Mouse (Mus musculus): ENCODE data around the gene P2rx1.

Gene P2rx1

DNA sequence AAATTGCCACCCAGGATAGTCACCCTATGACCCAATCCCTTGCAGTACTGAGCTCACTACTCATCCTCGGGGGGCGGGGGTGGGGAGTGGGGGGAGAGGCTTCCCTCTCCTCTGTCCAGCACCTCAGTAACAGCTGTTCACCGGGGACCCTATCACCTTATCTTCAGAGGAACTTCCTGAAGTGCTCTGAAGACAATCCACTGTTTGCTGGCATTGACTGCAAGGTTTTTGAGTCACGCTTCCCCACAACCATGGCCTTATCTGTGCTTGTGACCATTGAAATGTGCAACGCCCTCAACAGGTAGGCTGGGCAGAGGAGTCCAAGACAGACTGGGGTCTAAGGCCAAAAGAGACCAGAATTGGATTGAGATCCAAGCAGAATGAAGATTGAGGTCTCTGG lies 11.1 kb upstream of the P2rx1 start:
- no peak for DNase-seq (ENCODE audit: low spot score)

DNA sequence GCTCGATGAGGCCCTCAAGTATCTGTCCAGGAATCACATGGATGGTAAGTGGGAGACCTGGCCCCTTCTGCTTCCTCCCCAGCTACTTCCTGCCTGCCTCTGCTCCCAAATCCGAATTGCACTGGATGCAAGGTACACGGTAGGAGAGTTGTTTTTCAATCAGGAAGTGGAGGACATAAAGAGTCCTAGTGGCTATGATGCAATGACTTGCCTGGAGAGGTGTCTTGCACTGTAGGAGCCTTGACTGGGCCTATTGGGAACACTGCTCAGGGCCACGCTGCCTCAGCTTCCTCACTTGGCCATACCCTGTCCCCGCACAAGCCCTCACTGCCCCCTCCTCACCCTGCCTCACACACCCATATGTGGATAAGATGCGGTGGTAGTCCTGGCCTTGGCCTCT lies 9.9 kb upstream of the P2rx1 start:
- DNase-seq (ENCODE audit: low spot score) = no peak

DNA sequence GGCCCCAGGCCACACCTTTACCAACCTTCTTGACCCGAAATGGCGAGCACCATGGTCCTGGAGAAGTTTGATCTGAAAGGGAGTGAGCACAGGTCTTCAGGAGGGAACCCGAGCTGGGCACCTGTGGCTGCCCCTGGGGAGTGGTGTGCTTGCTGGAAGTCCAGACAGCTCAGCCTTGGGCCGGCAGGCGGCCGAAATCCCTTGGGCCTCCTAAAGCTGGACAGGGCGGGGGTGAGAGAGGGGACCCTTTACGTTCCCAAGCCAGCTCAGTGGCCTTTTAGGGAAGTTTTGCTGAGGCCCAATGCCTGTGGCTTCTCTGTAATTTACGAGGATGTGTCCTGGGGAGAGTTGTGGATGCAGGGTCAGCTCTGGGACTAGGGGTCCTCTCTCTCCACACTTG lies 8.2 kb upstream of the P2rx1 start:
- DNase-seq (ENCODE audit: low spot score) = no peak

DNA sequence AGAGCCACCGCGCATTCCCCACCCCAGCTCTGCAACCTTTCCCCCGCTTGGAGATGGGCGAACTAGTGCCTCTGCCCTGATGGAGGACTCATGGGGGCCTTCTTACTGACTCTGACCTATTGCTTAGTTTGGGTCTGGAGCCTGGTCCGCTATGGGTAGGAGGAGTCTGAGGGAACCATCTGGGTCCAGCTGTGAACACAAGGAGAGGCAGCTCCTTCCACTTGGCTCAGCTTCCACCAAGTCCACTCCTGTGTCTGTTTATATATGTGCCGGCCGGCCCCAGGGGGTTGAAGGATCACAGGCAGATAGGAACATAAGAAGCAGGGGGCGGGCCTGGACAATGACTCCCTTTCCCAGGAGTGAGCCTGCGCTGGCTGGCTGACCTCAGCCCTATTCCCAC lies 6.9 kb upstream of the P2rx1 start:
- DNase-seq (ENCODE audit: low spot score) = no peak

DNA sequence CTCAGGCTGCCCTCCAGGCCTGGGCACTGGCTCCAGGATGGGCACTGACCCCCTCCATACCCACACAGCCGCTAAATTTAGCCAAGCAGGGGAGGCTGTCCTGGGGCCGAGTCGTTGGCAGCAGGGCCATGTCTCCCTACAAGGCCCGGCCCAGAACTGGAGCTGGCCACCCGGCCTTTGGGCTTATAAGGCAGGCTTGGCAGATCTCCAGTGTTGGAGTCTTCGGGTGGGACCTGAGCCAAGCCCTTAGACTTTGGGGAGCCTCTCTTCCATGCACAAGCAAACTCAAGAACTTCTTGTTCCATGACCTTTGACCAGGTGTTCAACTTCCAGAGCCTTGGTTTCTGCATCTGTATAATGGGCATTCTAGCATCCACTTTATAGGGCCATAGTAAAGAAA lies 2.6 kb upstream of the P2rx1 start:
- DNase-seq (ENCODE audit: low spot score) = no peak

DNA sequence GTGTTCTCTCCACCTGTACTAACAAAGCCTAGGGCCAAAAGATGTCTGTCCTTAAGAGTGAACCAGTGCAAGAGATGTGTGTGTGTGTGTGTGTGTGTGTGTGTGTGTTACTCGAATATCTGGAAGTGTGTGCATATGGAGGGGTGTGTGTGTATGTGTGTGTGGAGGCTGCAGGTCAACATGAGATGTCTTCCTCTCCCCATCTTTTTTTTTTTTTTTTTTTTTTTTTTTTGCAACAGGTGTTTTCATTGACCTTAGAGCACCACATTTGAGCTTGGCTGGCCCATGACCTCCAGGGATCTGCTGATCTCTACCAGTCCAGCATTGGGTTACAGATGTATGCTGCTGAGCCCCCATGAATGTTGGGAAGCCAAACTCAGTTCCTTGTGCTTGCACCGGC lies 2.1 kb upstream of the P2rx1 start:
- DNase-seq (ENCODE audit: low spot score) = no peak

DNA sequence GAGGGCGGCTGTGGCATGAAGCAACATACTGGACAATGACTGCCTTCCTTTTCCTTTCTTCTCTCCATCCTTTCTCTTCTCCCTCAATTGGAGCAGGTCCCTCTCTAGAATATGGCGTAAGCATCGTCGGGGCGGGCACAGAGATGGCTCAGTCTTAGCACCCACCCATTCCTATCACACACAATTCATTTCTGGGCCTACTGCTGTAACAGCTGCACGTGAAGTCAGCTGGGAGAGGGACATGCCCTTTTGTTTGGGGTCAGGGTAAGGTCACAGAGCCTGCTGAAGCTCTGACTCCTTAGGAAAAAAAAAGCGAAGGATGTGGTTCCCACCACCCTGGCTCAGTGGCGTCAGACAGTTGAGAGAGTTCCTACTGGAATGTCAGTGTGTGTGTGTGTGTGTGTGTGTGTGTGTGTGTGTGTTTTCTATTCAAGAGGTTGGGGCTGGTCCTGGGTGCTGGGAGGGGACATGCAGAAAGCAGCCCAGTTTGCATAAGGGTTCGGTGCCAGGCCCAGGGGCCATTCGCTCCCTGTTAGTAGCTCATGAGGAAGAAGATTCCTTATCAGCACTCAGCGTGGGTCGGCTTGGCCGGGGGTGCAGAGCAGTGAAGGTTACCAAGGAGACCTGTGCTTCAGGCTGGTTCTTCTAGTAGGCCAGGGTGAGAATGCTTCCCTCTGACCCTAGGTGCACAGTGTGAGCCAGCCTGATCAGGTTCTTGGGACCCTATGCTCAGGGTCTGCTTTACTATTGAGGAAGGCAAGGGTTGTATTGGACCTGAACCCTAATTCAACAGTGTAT lies 1.2 kb upstream of the P2rx1 start:
- no peak for DNase-seq (ENCODE audit: low spot score)

DNA sequence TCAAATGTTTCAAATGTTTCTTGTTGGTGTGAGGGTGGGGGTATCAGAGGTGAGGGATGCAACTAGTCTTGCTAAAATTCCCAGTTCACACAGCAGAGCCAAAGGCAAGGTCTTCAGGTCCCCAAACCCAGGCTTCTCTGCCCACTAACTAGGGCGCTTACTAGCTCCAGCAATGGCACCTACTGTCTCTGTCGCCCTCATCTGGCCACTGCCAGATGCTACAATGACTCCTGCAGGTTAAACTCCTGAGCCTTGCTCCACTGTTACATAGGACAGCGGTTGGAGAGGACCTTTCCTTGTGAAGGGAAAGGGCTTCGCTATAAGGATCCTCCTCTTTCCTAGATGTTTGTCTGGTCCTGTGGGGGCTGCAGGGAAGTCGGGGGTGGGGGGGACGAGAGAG lies 2.1 kb downstream of the P2rx1 start:
- peak; percentile 65 for DNase-seq (ENCODE audit: low spot score)

DNA sequence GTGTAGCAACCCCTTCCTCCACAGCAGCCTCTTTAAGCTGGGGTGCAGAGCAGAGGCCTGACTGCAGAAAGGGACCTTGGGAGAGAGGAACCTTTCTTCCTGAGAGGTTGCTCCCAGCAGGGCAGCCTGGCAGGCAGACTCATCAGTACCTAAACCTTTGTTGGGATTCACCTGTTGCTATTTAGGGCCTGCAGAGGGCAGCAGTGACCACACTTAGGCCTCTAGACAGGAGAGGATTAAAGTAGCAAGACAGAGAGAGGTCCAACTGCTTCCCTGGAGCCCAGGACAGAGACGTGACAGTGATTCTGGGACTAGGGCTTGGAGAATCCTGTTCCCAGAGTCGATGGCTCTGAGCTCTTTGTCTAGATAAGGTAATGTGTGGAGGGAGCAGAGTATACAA lies 7.5 kb downstream of the P2rx1 start:
- DNase-seq (ENCODE audit: low spot score) = peak; percentile 33

DNA sequence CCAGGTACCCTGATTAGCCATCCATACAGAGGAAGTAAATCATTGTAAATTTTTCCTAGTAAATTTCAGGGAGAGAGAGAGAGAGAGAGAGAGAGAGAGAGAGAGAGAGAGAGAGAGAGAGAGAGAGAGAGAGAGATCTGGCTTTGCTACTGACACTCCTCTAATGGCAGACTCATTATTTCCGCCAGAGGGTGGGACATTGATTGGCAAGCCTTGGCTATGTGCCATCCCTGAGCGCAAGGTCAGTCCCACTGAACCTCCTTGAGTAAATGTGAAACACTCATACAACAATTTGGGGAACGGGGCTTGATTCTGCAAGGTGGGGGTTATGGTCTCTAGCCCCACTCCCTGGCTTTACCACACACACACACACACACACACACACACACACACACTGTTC lies 8.2 kb downstream of the P2rx1 start:
- DNase-seq (ENCODE audit: low spot score) = no peak

DNA sequence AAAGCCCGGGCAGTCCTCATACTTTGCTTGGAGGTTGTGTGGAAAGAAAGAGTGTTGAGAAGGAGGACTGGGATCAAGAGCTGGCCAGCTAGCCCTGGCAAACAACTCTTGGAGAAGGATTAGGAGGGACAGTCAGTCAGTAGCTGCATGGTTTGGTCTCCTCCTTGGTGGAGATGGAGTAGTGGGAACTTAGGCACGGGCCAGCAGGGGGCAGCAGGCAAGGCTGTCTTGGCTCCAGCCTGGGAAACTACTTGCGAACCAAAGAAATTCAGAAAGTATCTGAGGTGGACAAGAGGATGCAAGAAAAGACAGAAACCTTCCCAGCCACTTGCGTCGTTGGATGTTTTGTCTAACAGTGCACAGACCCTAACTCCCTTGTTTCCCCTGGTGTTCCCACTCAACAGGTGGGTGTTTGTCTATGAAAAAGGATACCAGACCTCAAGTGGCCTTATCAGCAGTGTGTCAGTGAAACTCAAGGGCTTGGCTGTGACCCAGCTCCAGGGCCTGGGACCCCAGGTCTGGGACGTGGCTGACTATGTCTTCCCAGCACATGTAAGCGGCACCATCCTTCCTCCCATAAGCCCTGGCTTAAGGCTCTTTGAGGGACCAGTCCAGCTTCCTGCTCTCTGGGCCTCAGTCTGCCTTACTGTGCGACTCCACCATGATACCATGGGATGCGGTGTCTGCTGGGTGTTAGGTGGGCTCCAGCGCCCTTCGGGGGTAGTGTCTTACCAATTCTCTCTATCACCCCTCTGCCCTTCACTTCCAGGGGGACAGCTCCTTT lies 9.0 kb downstream of the P2rx1 start:
- DNase-seq (ENCODE audit: low spot score) = peak; percentile 41

DNA sequence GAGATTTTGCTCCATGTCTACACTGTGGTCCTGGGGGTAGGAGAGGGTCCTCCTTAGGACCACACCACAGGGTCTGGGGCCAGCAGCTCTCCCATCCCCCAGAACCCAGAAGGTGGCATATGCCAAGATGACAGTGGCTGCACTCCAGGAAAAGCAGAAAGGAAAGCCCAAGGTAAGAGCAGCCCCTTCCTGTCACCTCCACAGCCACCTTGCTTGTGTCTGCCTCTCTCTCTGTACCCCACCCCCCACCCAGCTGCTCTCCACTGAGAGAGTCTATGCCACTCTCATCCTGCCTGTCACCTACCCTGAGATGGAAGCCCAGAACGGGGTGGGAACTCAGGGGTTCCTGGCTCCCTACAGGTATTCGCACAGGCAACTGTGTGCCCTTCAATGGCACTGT lies 9.9 kb downstream of the P2rx1 start:
- DNase-seq (ENCODE audit: low spot score) = no peak

DNA sequence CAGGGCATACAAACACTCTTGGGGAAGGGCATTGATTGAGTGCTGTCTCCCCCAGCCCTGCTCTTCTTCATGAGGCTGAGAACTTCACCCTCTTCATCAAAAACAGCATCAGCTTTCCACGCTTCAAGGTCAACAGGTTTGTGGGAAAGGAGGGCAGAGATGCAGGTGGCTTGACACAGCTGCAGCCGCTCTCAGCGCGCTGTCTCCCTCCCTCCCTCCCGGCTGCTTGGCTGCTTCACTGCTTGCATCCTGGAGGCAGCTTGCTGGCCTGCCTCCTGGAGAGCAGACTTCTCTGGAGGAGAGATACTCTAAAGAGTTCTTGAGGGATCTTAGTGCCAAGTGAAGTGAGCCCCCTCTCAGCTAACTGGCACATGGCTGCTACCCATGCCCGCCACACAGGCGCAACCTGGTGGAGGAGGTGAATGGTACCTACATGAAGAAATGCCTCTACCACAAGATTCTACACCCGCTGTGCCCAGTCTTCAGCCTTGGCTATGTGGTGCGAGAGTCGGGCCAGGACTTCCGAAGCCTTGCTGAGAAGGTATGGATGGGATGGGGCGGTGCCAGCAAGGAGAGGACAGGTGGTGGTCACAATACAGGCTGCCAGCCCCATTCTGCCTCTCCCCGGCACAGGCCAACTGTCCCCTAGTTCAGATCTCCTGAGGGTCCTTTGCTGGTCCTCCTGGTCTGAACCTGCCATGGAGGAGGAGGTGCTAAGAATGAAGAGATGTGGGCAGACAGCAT lies 10.8 kb downstream of the P2rx1 start:
- no peak for DNase-seq (ENCODE audit: low spot score)

DNA sequence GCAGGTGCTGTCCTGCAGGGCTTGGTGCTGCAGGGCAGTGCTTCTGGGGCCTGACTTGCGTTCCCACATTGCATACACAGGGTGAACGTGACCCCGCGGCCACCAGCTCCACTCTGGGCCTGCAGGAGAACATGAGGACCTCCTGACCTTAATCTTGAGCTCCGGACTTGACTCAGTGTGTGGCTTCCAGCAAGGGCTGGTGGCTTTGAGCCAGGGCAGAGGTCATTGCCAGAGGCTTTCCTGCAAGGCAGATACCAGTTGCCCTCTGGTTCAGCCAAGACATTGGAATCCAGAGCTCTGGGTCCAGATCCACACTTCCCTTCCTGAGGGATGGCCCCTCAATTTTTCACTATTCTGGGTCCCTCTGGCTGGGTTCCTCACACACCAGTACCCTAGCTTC lies 15.1 kb downstream of the P2rx1 start:
- no peak for DNase-seq (ENCODE audit: low spot score)

DNA sequence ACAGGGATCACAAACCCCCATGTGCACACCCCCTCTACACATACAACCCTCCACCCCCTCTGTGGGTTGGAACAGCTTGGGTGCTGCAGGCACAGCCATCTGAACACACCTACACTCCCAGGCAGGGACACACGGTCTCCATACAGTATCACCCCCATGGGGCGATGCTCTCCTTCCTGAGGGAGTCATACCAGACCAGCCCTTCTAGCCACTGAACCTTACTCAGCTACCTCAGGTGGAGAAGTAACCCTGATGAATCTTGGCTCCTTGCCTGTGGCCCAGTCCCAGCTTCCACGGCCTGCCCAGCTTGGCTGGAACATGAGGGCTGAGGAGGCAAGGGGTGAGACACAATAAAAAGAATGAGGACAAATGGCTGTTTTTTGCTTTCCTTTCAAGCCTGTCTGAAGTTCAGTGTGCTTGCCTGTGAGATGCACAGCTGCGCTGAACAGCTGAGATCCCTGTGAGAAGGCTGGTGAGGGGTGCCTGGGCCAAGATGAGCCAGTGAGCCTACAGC lies 16.0 kb downstream of the P2rx1 start:
- DNase-seq (ENCODE audit: low spot score) = no peak

DNA sequence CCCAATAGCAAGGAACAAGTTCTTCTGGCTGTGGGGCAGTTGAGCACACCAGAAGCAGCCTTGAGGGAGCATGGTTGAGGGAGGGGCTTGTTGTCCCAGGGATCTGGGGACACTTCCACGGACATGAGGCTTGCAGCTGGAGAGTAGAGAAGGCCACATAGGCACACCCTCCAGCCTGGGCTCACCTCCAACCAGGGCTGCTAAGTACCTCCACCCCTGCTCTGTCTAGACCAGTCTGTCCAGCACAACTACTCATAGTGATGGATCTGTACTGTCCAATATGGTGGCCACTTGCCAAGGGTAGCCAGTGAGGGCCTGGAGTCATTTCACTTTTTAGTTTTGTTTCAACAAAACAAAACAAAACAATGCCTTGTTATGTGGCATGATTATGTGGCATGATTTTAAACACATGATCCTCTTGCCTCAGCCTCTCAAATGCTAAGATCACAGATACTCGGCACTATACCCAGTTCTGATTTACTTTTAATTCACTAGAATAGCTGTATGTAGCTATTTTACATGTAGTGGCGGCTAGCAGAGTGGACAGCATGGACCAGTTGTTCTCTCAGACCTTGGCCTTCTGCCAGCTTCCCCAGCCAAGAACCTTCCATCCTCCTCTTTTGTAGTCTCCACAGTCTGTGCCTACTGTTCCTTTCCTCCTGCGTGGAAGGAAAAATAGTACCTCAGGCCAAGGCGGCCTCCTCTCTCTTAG lies 16.6 kb downstream of the P2rx1 start:
- DNase-seq (ENCODE audit: low spot score) = no peak

DNA sequence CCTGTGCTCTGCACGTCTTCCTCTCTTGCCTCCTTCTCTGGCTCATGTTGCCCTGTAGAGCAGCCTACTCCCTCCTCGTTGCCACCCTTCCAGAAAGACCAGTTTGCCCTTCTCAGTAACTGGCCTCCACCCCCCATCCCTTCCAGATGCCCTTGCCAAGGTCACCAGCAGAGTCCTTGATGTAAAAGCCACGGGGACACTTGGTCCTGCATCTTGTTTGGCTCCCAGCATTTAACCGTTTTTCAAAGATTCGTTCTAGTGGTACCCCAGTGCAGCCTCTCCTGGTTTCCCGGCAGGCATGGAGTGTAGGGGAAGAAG lies 17.2 kb downstream of the P2rx1 start:
- no peak for DNase-seq (ENCODE audit: low spot score)

DNA sequence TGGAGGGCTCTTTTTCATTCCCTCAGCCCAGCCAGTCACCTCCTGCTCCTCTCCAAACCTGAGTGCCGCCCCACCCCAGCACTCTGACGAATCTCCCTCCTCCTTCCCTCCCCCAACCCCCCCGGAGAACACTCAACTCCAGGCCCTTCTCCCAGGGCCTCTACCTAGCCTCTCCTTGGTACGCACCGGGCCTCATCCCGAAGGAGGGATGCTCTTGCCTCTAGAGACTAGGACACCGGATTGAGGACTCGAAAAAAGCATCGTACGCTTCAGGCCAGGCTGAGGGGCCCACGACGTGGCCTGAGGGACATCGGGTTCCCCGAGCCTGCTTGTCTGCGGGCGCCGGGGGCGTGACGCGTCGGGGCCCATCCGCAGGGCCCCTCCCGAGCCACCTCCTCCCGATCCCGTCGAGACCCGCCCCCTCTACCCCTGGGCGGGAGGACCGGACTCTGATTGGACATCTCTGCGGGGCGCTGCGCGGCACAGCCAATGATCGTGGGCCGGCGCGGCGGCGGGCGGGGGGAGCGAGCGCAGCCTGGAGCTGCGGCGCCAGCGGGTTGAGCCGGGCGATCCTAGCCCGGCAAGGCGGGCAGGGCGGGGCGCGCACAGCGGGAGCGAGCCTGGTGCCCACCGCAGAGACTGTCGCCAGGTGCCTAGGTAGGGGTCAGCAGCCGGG lies 19.7 kb downstream of the P2rx1 start, which contains the start of gene Camkk1:
Camkk1 (plus strand) TSS at position 538 of the 676 bp plus-strand sequence.
- DNase-seq (ENCODE audit: low spot score) = peak; percentile 82

DNA sequence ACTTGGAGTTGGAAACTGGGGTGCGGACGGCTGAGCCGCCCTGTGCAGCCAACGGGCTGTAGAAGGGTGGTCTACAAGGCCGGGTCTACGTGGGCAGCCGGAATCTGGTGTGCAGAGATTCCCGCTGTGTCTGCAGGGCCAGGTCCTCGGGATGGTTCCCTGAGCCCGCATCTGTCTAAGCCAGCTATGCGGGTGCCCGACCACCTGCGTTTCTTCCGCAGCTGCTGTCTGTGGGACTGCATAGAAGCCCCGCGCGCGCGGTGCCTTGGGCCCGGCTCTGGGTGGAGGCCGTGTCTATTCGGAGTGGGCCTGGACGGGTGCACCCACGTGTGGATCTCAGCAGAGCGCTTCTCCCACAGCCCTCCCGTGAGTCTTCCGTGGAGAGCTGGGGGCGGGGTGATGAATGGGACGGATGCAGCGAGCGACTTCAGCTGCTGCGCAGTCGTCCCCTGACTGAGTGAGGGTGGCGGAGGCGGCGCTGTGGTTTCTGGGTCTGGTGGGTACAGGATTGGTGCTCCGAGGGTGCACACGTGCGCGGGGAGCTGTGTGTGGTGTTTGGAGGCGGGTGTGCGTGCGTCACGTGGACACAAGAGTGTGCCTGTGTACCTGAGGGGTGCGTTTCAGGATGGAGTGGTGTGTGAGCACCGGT lies 20.4 kb downstream of the P2rx1 start:
- no peak for DNase-seq (ENCODE audit: low spot score)

DNA sequence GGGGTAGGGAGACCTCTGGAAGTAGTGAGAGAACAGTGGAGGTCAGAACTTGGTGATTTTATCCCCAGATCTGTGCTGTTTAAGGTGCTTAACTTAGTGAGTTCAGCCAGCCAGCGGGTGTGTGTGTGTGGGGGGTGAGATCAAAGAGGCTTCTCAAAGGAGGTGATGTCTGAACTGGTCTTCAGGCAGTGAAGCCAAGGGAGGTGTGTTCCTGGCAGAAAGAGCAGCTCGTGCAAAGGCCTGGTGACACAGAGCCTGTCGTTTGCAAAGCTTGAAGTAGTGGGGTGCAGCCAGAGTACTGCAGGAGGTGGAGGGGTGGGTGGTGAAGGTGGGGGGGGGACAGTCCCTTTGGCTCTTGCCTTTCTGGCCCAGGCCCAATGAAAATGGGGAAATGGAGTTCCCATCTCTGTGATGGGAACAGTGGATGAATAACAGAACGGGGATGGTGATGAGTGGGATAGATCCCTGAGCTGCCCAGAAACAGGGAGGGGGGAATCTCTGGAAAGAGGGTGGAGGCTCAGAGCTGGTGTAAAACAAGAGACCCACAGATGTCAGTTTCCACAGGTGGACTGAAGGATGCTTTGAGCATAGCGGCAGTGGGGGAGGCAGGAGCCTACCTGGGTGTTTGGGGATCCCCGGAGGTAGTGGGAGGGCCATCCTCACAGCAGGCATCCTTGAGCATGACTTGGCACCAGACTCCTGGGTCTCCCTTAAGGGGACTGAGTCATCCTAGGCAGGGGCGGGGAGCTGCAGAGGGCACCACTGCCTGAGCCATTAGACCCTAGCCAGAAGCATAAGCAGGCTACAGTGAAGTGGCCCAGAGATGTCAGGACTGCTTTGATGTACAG lies 22.3 kb downstream of the P2rx1 start:
- no peak for DNase-seq (ENCODE audit: low spot score)
